Mouse (Mus musculus): ENCODE measurements around the gene Tln1. TPM values are rescaled to one million over a fixed set of nuclear protein-coding genes. Genes with fewer than 3 reads are reported as not detected.
A peak's percentile ranks its signal among the peaks of the same experiment; 100 is the strongest.

Gene Tln1
- polyA plus RNA-seq, 1 experiment from 2014 or later: 42.1 TPM

GRCm38 (mm10) chr4:43508666-43508997 is 53.9 kb downstream of the Tln1 start:
- Histone ChIP-seq H3K9ac (ENCODE audit: low read length) (peak overlapping the region; percentile 47), H3K27ac (ENCODE audit: low read depth, low read length) (no peak overlapping the region), H3K4me2 (ENCODE audit: low read depth) (peak overlapping the region; percentile 55), H3K4me3 (ENCODE audit: low read depth, low read length) (peak overlapping the region; percentile 31), H3K4me1 (ENCODE audit: control insufficient read depth, insufficient read depth, low read length) (peaks cover 14% of the 10 kb centered on the region), H3K27me3 (ENCODE audit: control insufficient read depth, insufficient read depth, low read length) (peaks cover 12% of the 10 kb centered on the region), H3K36me3 (ENCODE audit: control insufficient read depth, insufficient read depth, low read length) (no peaks in the 10 kb centered on the region), H3K9me3 (ENCODE audit: control insufficient read depth, low read length) (no peaks in the 10 kb centered on the region)
- 7% methylated on average over 13 of the region's 13 CpGs for WGBS
- peak; percentile 40 for DNase-seq (ENCODE audit: low spot score)
- no peak for ATAC-seq (ENCODE audit: insufficient read depth, low FRiP score, low TSS enrichment)

- H3K9me3 ChIP-seq (ENCODE audit: control insufficient read depth, low read length): no peaks in the 10 kb centered on the region
- H3K4me2 ChIP-seq (ENCODE audit: low read depth): peak overlapping the region; percentile 55
- DNase-seq (ENCODE audit: low spot score) (no peak), ATAC-seq (ENCODE audit: insufficient read depth, low FRiP score, low TSS enrichment) (no peak)
- H3K4me1 ChIP-seq (ENCODE audit: control insufficient read depth, insufficient read depth, low read length): peaks cover 14% of the 10 kb centered on the region
- peaks cover 12% of the 10 kb centered on the region for H3K27me3 ChIP-seq (ENCODE audit: control insufficient read depth, insufficient read depth, low read length)
- 10% methylated on average over 22 of the region's 22 CpGs for WGBS
- H3K36me3 ChIP-seq (ENCODE audit: control insufficient read depth, insufficient read depth, low read length): no peaks in the 10 kb centered on the region
- H3K9ac ChIP-seq (ENCODE audit: low read length): peak overlapping the region; percentile 47
- H3K27ac ChIP-seq (ENCODE audit: low read depth, low read length): no peak overlapping the region
- H3K4me3 ChIP-seq (ENCODE audit: low read depth, low read length): peak overlapping the region; percentile 31
These were observed 54.4 kb downstream of the Tln1 start for GRCm38 (mm10) chr4:43507938-43508665.

GRCm38 (mm10) chr4:43506536-43507185 is 55.8 kb downstream of the Tln1 start, which contains the start of gene Car9:
Gene Car9 (plus strand): TSS chr4:43506966.
- DNase-seq (ENCODE audit: low spot score): no peak
- H3K9ac ChIP-seq (ENCODE audit: low read length): no peak within 1 kb of the TSS
- no peaks in the 10 kb centered on the region for H3K36me3 ChIP-seq (ENCODE audit: control insufficient read depth, insufficient read depth, low read length)
- peaks cover 12% of the 10 kb centered on the region for H3K27me3 ChIP-seq (ENCODE audit: control insufficient read depth, insufficient read depth, low read length)
- ATAC-seq (ENCODE audit: insufficient read depth, low FRiP score, low TSS enrichment): no peak
- H3K4me3 ChIP-seq (ENCODE audit: low read depth, low read length): no peak within 1 kb of the TSS
- H3K9me3 ChIP-seq (ENCODE audit: control insufficient read depth, low read length): no peaks in the 10 kb centered on the region
- H3K27ac ChIP-seq (ENCODE audit: low read depth, low read length): no peak within 1 kb of the TSS
- H3K4me2 ChIP-seq (ENCODE audit: low read depth): no peak within 1 kb of the TSS; the same call in 1 of the 2 replicates
- H3K4me1 ChIP-seq (ENCODE audit: control insufficient read depth, insufficient read depth, low read length): peaks cover 14% of the 10 kb centered on the region
- 57% methylated on average over 9 of the region's 9 CpGs for WGBS

- no peak overlapping the region for H3K4me3 ChIP-seq (ENCODE audit: low read depth, low read length)
- ATAC-seq (ENCODE audit: insufficient read depth, low FRiP score, low TSS enrichment) (no peak), DNase-seq (ENCODE audit: low spot score) (no peak)
- no peak overlapping the region for H3K4me2 ChIP-seq (ENCODE audit: low read depth)
- no peaks in the 10 kb centered on the region for H3K9me3 ChIP-seq (ENCODE audit: control insufficient read depth, low read length)
- peaks cover 12% of the 10 kb centered on the region for H3K27me3 ChIP-seq (ENCODE audit: control insufficient read depth, insufficient read depth, low read length)
- 82% methylated on average over 8 of the region's 8 CpGs for WGBS
- H3K9ac ChIP-seq (ENCODE audit: low read length): no peak overlapping the region
- H3K36me3 ChIP-seq (ENCODE audit: control insufficient read depth, insufficient read depth, low read length): no peaks in the 10 kb centered on the region
- H3K4me1 ChIP-seq (ENCODE audit: control insufficient read depth, insufficient read depth, low read length): peaks cover 14% of the 10 kb centered on the region
- no peak overlapping the region for H3K27ac ChIP-seq (ENCODE audit: low read depth, low read length)
These were observed 56.4 kb downstream of the Tln1 start for GRCm38 (mm10) chr4:43506074-43506473.

- no peak for DNase-seq (ENCODE audit: low spot score)
- Histone ChIP-seq H3K4me2 (ENCODE audit: low read depth) (no peak overlapping the region), H3K9ac (ENCODE audit: low read length) (no peak overlapping the region), H3K27me3 (ENCODE audit: control insufficient read depth, insufficient read depth, low read length) (peaks cover 10% of the 10 kb centered on the region), H3K4me3 (ENCODE audit: low read depth, low read length) (no peak overlapping the region), H3K27ac (ENCODE audit: low read depth, low read length) (no peak overlapping the region), H3K4me1 (ENCODE audit: control insufficient read depth, insufficient read depth, low read length) (peaks cover 12% of the 10 kb centered on the region), H3K9me3 (ENCODE audit: control insufficient read depth, low read length) (no peaks in the 10 kb centered on the region), H3K36me3 (ENCODE audit: control insufficient read depth, insufficient read depth, low read length) (no peaks in the 10 kb centered on the region)
- no peak for ATAC-seq (ENCODE audit: insufficient read depth, low FRiP score, low TSS enrichment)
- 81% methylated on average over 4 of the region's 4 CpGs for WGBS
These were observed 58.2 kb downstream of the Tln1 start for GRCm38 (mm10) chr4:43504269-43504668.

- H3K9me3 ChIP-seq (ENCODE audit: control insufficient read depth, low read length): no peaks in the 10 kb centered on the region
- no peak overlapping the region for H3K4me2 ChIP-seq (ENCODE audit: low read depth)
- 87% methylated on average over 6 of the region's 6 CpGs for WGBS
- H3K4me3 ChIP-seq (ENCODE audit: low read depth, low read length): no peak overlapping the region
- peaks cover 9% of the 10 kb centered on the region for H3K4me1 ChIP-seq (ENCODE audit: control insufficient read depth, insufficient read depth, low read length)
- no peak for ATAC-seq (ENCODE audit: insufficient read depth, low FRiP score, low TSS enrichment)
- H3K27ac ChIP-seq (ENCODE audit: low read depth, low read length): no peak overlapping the region
- no peaks in the 10 kb centered on the region for H3K36me3 ChIP-seq (ENCODE audit: control insufficient read depth, insufficient read depth, low read length)
- H3K9ac ChIP-seq (ENCODE audit: low read length): no peak overlapping the region
- DNase-seq (ENCODE audit: low spot score): no peak
- H3K27me3 ChIP-seq (ENCODE audit: control insufficient read depth, insufficient read depth, low read length): peaks cover 8% of the 10 kb centered on the region
These were observed 59.0 kb downstream of the Tln1 start for GRCm38 (mm10) chr4:43503506-43503905.

GRCm38 (mm10) chr4:43503041-43503440 is 59.5 kb downstream of the Tln1 start:
- no peak for ATAC-seq (ENCODE audit: insufficient read depth, low FRiP score, low TSS enrichment)
- peaks cover 8% of the 10 kb centered on the region; the same call in 1 of the 2 replicates for H3K27me3 ChIP-seq (ENCODE audit: control insufficient read depth, insufficient read depth, low read length)

GRCm38 (mm10) chr4:43499407-43500333 is 62.8 kb downstream of the Tln1 start, which contains the start of gene Arhgef39:
Gene Arhgef39 (minus strand): TSS chr4:43499695.
- H3K4me3 ChIP-seq (ENCODE audit: low read depth, low read length): peak within 1 kb of the TSS; percentile 67
- DNase-seq (ENCODE audit: low spot score) (peak; percentile 92), ATAC-seq (ENCODE audit: insufficient read depth, low FRiP score, low TSS enrichment) (peak; percentile 89)
- no peaks in the 10 kb centered on the region for H3K27me3 ChIP-seq (ENCODE audit: control insufficient read depth, insufficient read depth, low read length)
- no peaks in the 10 kb centered on the region for H3K9me3 ChIP-seq (ENCODE audit: control insufficient read depth, low read length)
- H3K4me1 ChIP-seq (ENCODE audit: control insufficient read depth, insufficient read depth, low read length): peaks cover 12% of the 10 kb centered on the region; the same call in 1 of the 2 replicates
- H3K9ac ChIP-seq (ENCODE audit: low read length): peak within 1 kb of the TSS; percentile 71
- peak within 1 kb of the TSS; percentile 78 for H3K4me2 ChIP-seq (ENCODE audit: low read depth)
- WGBS: 8% methylated on average over 50 of the region's 50 CpGs
- H3K36me3 ChIP-seq (ENCODE audit: control insufficient read depth, insufficient read depth, low read length): no peaks in the 10 kb centered on the region
- no peak within 1 kb of the TSS for H3K27ac ChIP-seq (ENCODE audit: low read depth, low read length)

More at GRCm38 (mm10) chr4:43503041-43503440, 59.5 kb downstream of the Tln1 start:
- Histone ChIP-seq H3K4me1 (ENCODE audit: control insufficient read depth, insufficient read depth, low read length) (peaks cover 9% of the 10 kb centered on the region), H3K27ac (ENCODE audit: low read depth, low read length) (no peak overlapping the region), H3K9ac (ENCODE audit: low read length) (no peak overlapping the region), H3K9me3 (ENCODE audit: control insufficient read depth, low read length) (no peaks in the 10 kb centered on the region), H3K4me3 (ENCODE audit: low read depth, low read length) (no peak overlapping the region), H3K36me3 (ENCODE audit: control insufficient read depth, insufficient read depth, low read length) (no peaks in the 10 kb centered on the region), H3K4me2 (ENCODE audit: low read depth) (no peak overlapping the region)
- WGBS: 76% methylated on average over 2 of the region's 2 CpGs
- no peak for DNase-seq (ENCODE audit: low spot score)
